Mouse (Mus musculus) NIH3T3 (cell line): Measurements from ENCODE around the gene 2900092C05Rik.

Source experiments
- DNase-seq: peaks from one replicate; pipeline ENCODE4 v3.0.0-alpha.2; 2012; ENCODE audit warnings: low read depth

2900092C05Rik gene

GRCm38 (mm10) chr7:12512217-12512616, at the start of gene 2900092C05Rik:
TSS of gene 2900092C05Rik (plus strand) at chr7:12512517.
- DNase-seq: no peak

GRCm38 (mm10) chr7:12478158-12479008, 33.9 kb upstream of the 2900092C05Rik start, which contains the start of gene Zfp606:
TSS of gene Zfp606 (plus strand) at chr7:12478293.
- DNase-seq: peak; percentile 96

- no peak for DNase-seq
Measured at GRCm38 (mm10) chr7:12479009-12479346, 33.3 kb upstream of the 2900092C05Rik start.

- no peak for DNase-seq
Measured at GRCm38 (mm10) chr7:12479525-12479924, 32.8 kb upstream of the 2900092C05Rik start.

GRCm38 (mm10) chr7:12483771-12484170, 28.5 kb upstream of the 2900092C05Rik start:
- DNase-seq: no peak

- no peak for DNase-seq
Measured at GRCm38 (mm10) chr7:12485956-12486355, 26.4 kb upstream of the 2900092C05Rik start.

GRCm38 (mm10) chr7:12486691-12487090, 25.6 kb upstream of the 2900092C05Rik start:
- DNase-seq: no peak

- DNase-seq: peak; percentile 69
Measured at GRCm38 (mm10) chr7:12510913-12511312, 1.4 kb upstream of the 2900092C05Rik start.
